Mouse (Mus musculus) small intestine, adult 2 months (tissue): Measurements from ENCODE around the gene Rhox3f.
"Not testable (repeated sequence)": the region's sequence is repeated elsewhere in the genome, so short reads cannot be mapped to it uniquely, and the experiment has no call there.

Experiments
- CTCF ChIP-seq: fragments of 200-500 bp; IDR thresholded peaks from 2 replicates; pipeline ENCODE4 v1.5.1; 2012; ENCODE audit warnings: low read depth, mild to moderate bottlenecking, control low read depth, inconsistent platforms, low read length, moderate library complexity, mixed read lengths; ENCODE audit not compliant: insufficient replicate concordance, insufficient read length; ENCODE audit errors: extremely low read depth
- POLR2A ChIP-seq: fragments of 200-500 bp; IDR thresholded peaks from 2 replicates; pipeline ENCODE4 v1.6.1; 2012; ENCODE audit warnings: low read depth, mild to moderate bottlenecking, control low read depth, inconsistent platforms, low read length, moderate library complexity

DNA sequence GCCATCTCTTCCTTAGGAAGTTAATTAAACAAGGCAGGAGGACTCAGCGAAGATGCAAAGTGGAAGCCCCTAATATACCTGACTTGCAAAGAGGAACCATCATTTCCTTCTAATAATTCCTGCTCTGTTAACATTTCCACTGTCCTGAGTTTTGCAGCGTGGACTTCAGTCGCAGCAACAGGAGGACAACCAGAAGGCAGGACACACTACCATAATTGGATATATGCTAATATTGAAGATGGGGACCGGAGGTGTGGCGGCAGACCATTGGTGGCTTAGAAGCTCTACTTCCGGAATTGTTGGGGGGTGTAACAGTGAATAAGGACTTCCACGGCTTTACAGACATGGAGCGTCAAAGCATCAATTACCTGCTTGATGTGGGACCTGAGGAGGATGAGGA lies 9.7 kb upstream of the Rhox3f start, which contains the start of gene Rhox2f:
- TF ChIP-seq CTCF, POLR2A: not testable (repeated sequence)
